Mouse (Mus musculus): ENCODE results near the gene Otub1.

Otub1 gene

GRCm38 (mm10) chr19:7205753-7206736, at the start of gene Otub1:
Gene Otub1, minus strand, starts transcription at chr19:7206316.
- DNase-seq (ENCODE audit: low spot score): peak; percentile 95

GRCm38 (mm10) chr19:7246021-7246420, 39.9 kb upstream of the Otub1 start:
- no peak for DNase-seq (ENCODE audit: low spot score)

- peak; percentile 99 for DNase-seq (ENCODE audit: low spot score)
Measured at GRCm38 (mm10) chr19:7240782-7241690, 34.9 kb upstream of the Otub1 start, which contains the start of gene Naa40. Gene Naa40, minus strand, starts transcription at chr19:7241183.

- DNase-seq (ENCODE audit: low spot score): no peak
Measured at GRCm38 (mm10) chr19:7240291-7240690, 34.2 kb upstream of the Otub1 start.

- no peak for DNase-seq (ENCODE audit: low spot score)
Measured at GRCm38 (mm10) chr19:7239574-7239973, 33.5 kb upstream of the Otub1 start.

- no peak for DNase-seq (ENCODE audit: low spot score)
Measured at GRCm38 (mm10) chr19:7236742-7237141, 30.6 kb upstream of the Otub1 start.

- no peak for DNase-seq (ENCODE audit: low spot score)
Measured at GRCm38 (mm10) chr19:7236011-7236410, 29.9 kb upstream of the Otub1 start.

- DNase-seq (ENCODE audit: low spot score): no peak
Measured at GRCm38 (mm10) chr19:7235461-7235860, 29.3 kb upstream of the Otub1 start.

GRCm38 (mm10) chr19:7234537-7235221, 28.6 kb upstream of the Otub1 start:
- DNase-seq (ENCODE audit: low spot score): peak; percentile 84

GRCm38 (mm10) chr19:7226511-7226914, 20.4 kb upstream of the Otub1 start:
- no peak for DNase-seq (ENCODE audit: low spot score)

GRCm38 (mm10) chr19:7225096-7225690, 19.1 kb upstream of the Otub1 start:
- DNase-seq (ENCODE audit: low spot score): no peak

- DNase-seq (ENCODE audit: low spot score): no peak
Measured at GRCm38 (mm10) chr19:7224253-7224652, 18.1 kb upstream of the Otub1 start.

- no peak for DNase-seq (ENCODE audit: low spot score)
Measured at GRCm38 (mm10) chr19:7223488-7223887, 17.4 kb upstream of the Otub1 start.

- DNase-seq (ENCODE audit: low spot score): no peak
Measured at GRCm38 (mm10) chr19:7222196-7222595, 16.1 kb upstream of the Otub1 start.

- DNase-seq (ENCODE audit: low spot score): no peak
Measured at GRCm38 (mm10) chr19:7218753-7219152, 12.6 kb upstream of the Otub1 start.

GRCm38 (mm10) chr19:7217926-7218267, 11.8 kb upstream of the Otub1 start:
- no peak for DNase-seq (ENCODE audit: low spot score)

- peak; percentile 93 for DNase-seq (ENCODE audit: low spot score)
Measured at GRCm38 (mm10) chr19:7217162-7217925, 11.2 kb upstream of the Otub1 start, which contains the start of gene Cox8a. Gene Cox8a, minus strand, starts transcription at chr19:7217616.

GRCm38 (mm10) chr19:7214484-7214883, 8.4 kb upstream of the Otub1 start:
- DNase-seq (ENCODE audit: low spot score): no peak

- no peak for DNase-seq (ENCODE audit: low spot score)
Measured at GRCm38 (mm10) chr19:7213010-7213409, 6.9 kb upstream of the Otub1 start.

GRCm38 (mm10) chr19:7212216-7212615, 6.1 kb upstream of the Otub1 start:
- no peak for DNase-seq (ENCODE audit: low spot score)

Measured in testis, postnatal 10 days (tissue).